Mouse (Mus musculus) E14TG2a.4 (cell line): ENCODE results near the gene Stap2.

Experiments
- CTCF ChIP-seq: conservative IDR thresholded peaks from 2 replicates; pipeline ENCODE4 v1.5.1; 2014; ENCODE audit warnings: low read length
- NANOG ChIP-seq: IDR thresholded peaks from 2 replicates; pipeline ENCODE4 v1.6.1; 2014; ENCODE audit warnings: borderline replicate concordance, low read length, mixed read lengths
- POU5F1 ChIP-seq: IDR thresholded peaks from 2 replicates; pipeline ENCODE4 v1.6.1; 2014; ENCODE audit warnings: low read length, borderline replicate concordance

GRCm38 (mm10) chr17:56026303-56026702 is 20.9 kb upstream of the Stap2 start:
- no peak for TF ChIP-seq CTCF
- TF ChIP-seq NANOG = no peak
- no peak for TF ChIP-seq POU5F1
